Mouse (Mus musculus) hindbrain, embryonic 14.5 days (tissue): ENCODE results near the gene Snrk. TPM values are rescaled to one million over a fixed set of nuclear protein-coding genes. Genes with fewer than 3 reads are reported as not detected.
"Not testable (repeated sequence)": the region's sequence is repeated elsewhere in the genome, so short reads cannot be mapped to it uniquely, and the experiment has no call there.

ENCODE experiments used
- ATAC-seq: fragments of 200-750 bp; cut with Nextera tagmentation; 2 replicates; pipeline ENCODE4 v1.8.0; 2017; ENCODE audit warnings: moderate number of reproducible peaks, mild to moderate bottlenecking, moderate TSS enrichment, moderate library complexity; ENCODE audit not compliant: low FRiP score
- DNase-seq: peaks from one replicate; pipeline ENCODE4 v3.0.0-alpha.2; 2015; ENCODE audit warnings: low spot score
- H3K27ac ChIP-seq: fragments of 300-500 bp; sonication (generic); 2 replicates; pipeline ENCODE4 v1.5.1; 2014; ENCODE audit warnings: mild to moderate bottlenecking, moderate library complexity
- H3K27me3 ChIP-seq: fragments of 300-500 bp; sonication (generic); 2 replicates; pipeline ENCODE4 v1.6.1; 2014; ENCODE audit warnings: mild to moderate bottlenecking, low read length, mixed read lengths; ENCODE audit not compliant: control insufficient read depth, insufficient read depth
- H3K36me3 ChIP-seq: fragments of 300-500 bp; sonication (generic); replicated peaks from 2 replicates; pipeline ENCODE4 v1.6.1; 2014; ENCODE audit not compliant: control insufficient read depth, insufficient read depth
- H3K4me1 ChIP-seq: fragments of 300-500 bp; sonication (generic); replicated peaks from 2 replicates; pipeline ENCODE4 v1.6.1; 2014; ENCODE audit warnings: antibody characterized with exemption, low read length, mixed read lengths; ENCODE audit not compliant: control insufficient read depth, insufficient read depth
- H3K4me2 ChIP-seq: fragments of 300-500 bp; sonication (generic); replicated peaks from 2 replicates; pipeline ENCODE4 v1.6.1; 2014; ENCODE audit warnings: mild to moderate bottlenecking, moderate library complexity
- H3K4me3 ChIP-seq: fragments of 300-500 bp; sonication (generic); replicated peaks from 2 replicates; pipeline ENCODE4 v1.5.1; 2014; ENCODE audit warnings: mild to moderate bottlenecking, low read length
- H3K9ac ChIP-seq: fragments of 300-500 bp; sonication (generic); 2 replicates; pipeline ENCODE4 v1.6.1; 2014
- H3K9me3 ChIP-seq: fragments of 300-500 bp; sonication (generic); 2 replicates; pipeline ENCODE4 v1.6.1; 2016; ENCODE audit warnings: low read length; ENCODE audit not compliant: control insufficient read depth
- WGBS: fragments of 180-500 bp; shearing (Covaris S2); extraction: QIAGEN DNeasy Blood & Tissue Kit; methylation state at CpG from one replicate; pipeline ENCODE4 v1.1.7; 2014; 5-methylcytosine and 5-hydroxymethylcytosine counted together
- polyA plus RNA-seq: library from polyadenylated mRNA; unstranded; fragments of >200 nt; fragmentation: Nextera tagmentation; extraction: Ambion mirVana; gene quantifications from 2 replicates; pipeline ENCODE4 v1.2.1, GENCODE M21; 2014

Snrk gene
- polyA plus RNA-seq, 1 experiment from 2014 or later = 58.5 TPM

GRCm38 (mm10) chr9:122164535-122164934 is 47.5 kb downstream of the Snrk start:
- peaks cover 60% of the 10 kb centered on the region for H3K36me3 ChIP-seq

GRCm38 (mm10) chr9:122167719-122168118 is 50.7 kb downstream of the Snrk start:
- H3K4me3 ChIP-seq, H3K4me2 ChIP-seq, H3K27ac ChIP-seq, H3K27me3 ChIP-seq, H3K4me1 ChIP-seq, DNase-seq, H3K9me3 ChIP-seq, H3K9ac ChIP-seq, ATAC-seq: not testable (repeated sequence)
- 93% methylated on average over 5 of the region's 5 CpGs for WGBS
- H3K36me3 ChIP-seq = peaks cover 64% of the 10 kb centered on the region

More at GRCm38 (mm10) chr9:122164535-122164934, 47.5 kb downstream of the Snrk start:
- H3K4me1 ChIP-seq = no peaks in the 10 kb centered on the region
- no peak overlapping the region for H3K4me3 ChIP-seq
- H3K27ac ChIP-seq = no peak overlapping the region
- no peak overlapping the region for H3K9ac ChIP-seq
- no peaks in the 10 kb centered on the region for H3K9me3 ChIP-seq
- no peaks in the 10 kb centered on the region for H3K27me3 ChIP-seq
- ATAC-seq (no peak), DNase-seq (no peak)
- WGBS = 98% methylated on average over 4 of the region's 4 CpGs
- H3K4me2 ChIP-seq = no peak overlapping the region

- ATAC-seq (no peak), DNase-seq (no peak)
- Histone ChIP-seq H3K4me3 (no peak overlapping the region), H3K27me3 (no peaks in the 10 kb centered on the region), H3K27ac (no peak overlapping the region), H3K4me2 (no peak overlapping the region), H3K9me3 (no peaks in the 10 kb centered on the region), H3K4me1 (0 out of 2 replicates have a peak, but pooled peaks cover 5% of the 10 kb centered on the region), H3K36me3 (peaks cover 47% of the 10 kb centered on the region), H3K9ac (no peak overlapping the region)
- 87% methylated on average over 6 of the region's 6 CpGs for WGBS
Measured at GRCm38 (mm10) chr9:122169901-122170300, 52.8 kb downstream of the Snrk start.

DNA sequence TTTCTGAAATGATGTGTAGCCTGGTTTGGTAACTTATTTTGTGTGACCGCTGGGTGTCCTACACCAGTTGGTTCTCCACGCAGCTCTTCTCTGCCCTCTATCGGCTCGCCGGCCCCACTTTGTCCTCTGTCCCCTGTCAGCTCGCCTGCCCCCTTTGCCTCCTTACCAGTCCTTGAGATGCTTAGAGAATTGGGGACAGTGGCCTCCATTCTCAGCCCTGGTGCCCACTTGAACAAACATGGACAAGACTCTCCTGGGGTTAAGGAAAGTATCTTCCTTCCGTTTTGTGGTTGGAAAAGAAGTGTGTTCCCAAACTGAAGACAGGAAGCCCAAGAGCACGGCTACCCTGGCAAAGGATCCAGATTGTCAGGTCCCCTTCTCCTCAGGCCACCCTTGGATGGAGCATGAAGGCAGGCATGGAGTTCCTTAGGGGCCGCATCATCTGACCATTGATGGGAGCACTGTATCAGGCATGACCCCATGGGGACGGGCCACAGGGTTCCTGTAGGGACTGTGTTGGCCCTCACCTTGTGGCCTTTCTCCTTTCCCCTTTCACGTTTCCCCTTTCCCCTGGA is 55.6 kb downstream of the Snrk start:
- H3K4me1 ChIP-seq = 0 out of 2 replicates have a peak, but pooled peaks cover 5% of the 10 kb centered on the region
- H3K9ac ChIP-seq = no peak overlapping the region
- H3K9me3 ChIP-seq = no peaks in the 10 kb centered on the region
- peaks cover 21% of the 10 kb centered on the region for H3K36me3 ChIP-seq
- ATAC-seq (no peak), DNase-seq (no peak)
- WGBS = 86% methylated on average over 11 of the region's 11 CpGs
- H3K27me3 ChIP-seq = no peaks in the 10 kb centered on the region
- H3K4me2 ChIP-seq = no peak overlapping the region
- H3K27ac ChIP-seq = no peak overlapping the region
- no peak overlapping the region for H3K4me3 ChIP-seq

- peak; percentile 42 for DNase-seq
- Histone ChIP-seq H3K27ac (no peak overlapping the region), H3K4me3 (no peak overlapping the region), H3K4me1 (0 out of 2 replicates have a peak, but pooled peaks cover 5% of the 10 kb centered on the region), H3K4me2 (no peak overlapping the region), H3K9ac (no peak overlapping the region), H3K27me3 (no peaks in the 10 kb centered on the region), H3K36me3 (peaks cover 19% of the 10 kb centered on the region), H3K9me3 (no peaks in the 10 kb centered on the region)
- WGBS = 80% methylated on average over 9 of the region's 9 CpGs
- no peak for ATAC-seq
Measured at GRCm38 (mm10) chr9:122173405-122174233, 56.6 kb downstream of the Snrk start.

- Histone ChIP-seq H3K9ac (no peak overlapping the region), H3K4me2 (no peak overlapping the region), H3K27ac (no peak overlapping the region), H3K4me1 (0 out of 2 replicates have a peak, but pooled peaks cover 5% of the 10 kb centered on the region), H3K9me3 (no peaks in the 10 kb centered on the region), H3K27me3 (no peaks in the 10 kb centered on the region), H3K4me3 (no peak overlapping the region), H3K36me3 (peaks cover 18% of the 10 kb centered on the region)
- DNase-seq (no peak), ATAC-seq (no peak)
- WGBS = 86% methylated on average over 6 of the region's 6 CpGs
Measured at GRCm38 (mm10) chr9:122174723-122175122, 57.7 kb downstream of the Snrk start.

DNA sequence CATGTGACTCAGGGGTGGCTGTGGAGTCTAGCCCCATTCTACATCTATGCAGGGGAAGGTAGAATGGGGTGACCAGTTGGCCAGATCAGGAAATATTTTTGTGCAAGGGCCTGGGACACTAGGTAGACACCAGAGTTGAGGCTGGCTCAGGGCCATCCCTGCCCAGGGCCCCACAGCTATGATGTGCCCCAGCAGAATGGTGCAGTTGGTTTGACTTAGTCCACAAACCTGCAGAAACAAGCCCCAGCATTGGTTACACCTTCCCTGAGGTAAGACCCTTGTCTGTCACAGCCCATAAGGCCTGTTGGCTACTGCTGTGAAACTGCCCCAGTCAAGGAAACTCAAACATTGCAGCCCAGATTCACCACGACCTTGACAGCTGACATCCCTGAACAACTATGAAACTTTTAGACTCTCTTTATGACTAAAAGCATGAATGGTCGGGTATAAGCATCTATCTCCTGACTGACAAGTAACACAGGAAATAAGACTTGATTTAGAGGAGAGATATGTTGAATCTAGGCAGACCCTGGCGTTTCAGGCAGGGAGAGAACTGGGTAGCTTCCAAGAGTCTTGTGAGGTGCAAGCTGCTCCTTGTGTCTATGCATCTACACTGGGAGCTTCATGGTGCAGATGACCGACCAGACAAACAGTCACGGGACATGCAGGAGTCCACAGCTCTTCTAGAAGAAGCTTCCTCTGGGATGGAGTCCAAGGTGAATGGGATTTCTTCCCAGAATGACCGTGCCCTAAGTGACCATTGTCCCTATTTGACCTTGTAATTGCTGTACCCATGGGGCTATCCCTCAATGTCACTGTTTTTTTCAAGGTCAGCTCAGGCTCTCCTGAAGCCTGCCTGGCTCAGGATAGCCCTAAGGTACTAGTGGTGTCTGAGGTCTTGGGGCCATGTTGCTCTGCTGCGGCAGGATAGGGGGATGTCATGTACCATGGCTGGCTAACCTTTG is 60.5 kb downstream of the Snrk start:
- no peak overlapping the region for H3K9ac ChIP-seq
- peaks cover 5% of the 10 kb centered on the region for H3K36me3 ChIP-seq
- 83% methylated on average over 7 of the region's 7 CpGs for WGBS
- no peaks in the 10 kb centered on the region for H3K27me3 ChIP-seq
- DNase-seq = no peak
- no peaks in the 10 kb centered on the region for H3K9me3 ChIP-seq
- ATAC-seq = no peak
- no peak overlapping the region for H3K4me2 ChIP-seq
- no peak overlapping the region for H3K27ac ChIP-seq
- H3K4me1 ChIP-seq = 0 out of 2 replicates have a peak, but pooled peaks cover 5% of the 10 kb centered on the region
- H3K4me3 ChIP-seq = no peak overlapping the region

GRCm38 (mm10) chr9:122178427-122178826 is 61.4 kb downstream of the Snrk start:
- ATAC-seq (no peak), DNase-seq (no peak)
- H3K4me3 ChIP-seq = no peak overlapping the region
- 0 out of 2 replicates have a peak, but pooled peaks cover 4% of the 10 kb centered on the region for H3K4me1 ChIP-seq
- H3K9ac ChIP-seq = no peak overlapping the region
- no peaks in the 10 kb centered on the region for H3K9me3 ChIP-seq
- no peaks in the 10 kb centered on the region for H3K27me3 ChIP-seq
- H3K27ac ChIP-seq = no peak overlapping the region
- no peaks in the 10 kb centered on the region; the same call in none of the 2 replicates for H3K36me3 ChIP-seq
- H3K4me2 ChIP-seq = no peak overlapping the region
- WGBS = 61% methylated on average over 4 of the region's 4 CpGs

DNA sequence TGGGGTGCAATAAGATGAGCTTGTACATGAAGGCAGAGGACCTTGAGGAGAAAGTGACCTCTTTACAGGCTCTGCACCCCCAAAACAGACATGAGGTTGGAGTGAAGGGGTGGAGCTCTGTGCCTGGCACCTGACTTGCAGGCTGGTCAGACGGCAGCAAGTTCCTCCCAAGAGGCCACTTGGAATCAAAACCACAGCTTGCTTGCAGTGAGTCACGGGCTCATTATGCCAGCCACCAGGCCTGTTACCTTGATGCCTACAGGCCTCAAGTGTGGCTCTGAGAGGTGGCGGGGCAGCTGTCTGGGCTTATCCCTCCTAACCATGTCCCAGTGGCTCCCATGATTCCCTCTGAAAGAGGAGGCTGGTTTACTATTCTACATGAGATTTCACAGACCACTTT is 63.0 kb downstream of the Snrk start:
- no peaks in the 10 kb centered on the region for H3K9me3 ChIP-seq
- ATAC-seq (no peak), DNase-seq (no peak)
- no peak overlapping the region for H3K4me2 ChIP-seq
- H3K4me1 ChIP-seq = no peaks in the 10 kb centered on the region
- H3K4me3 ChIP-seq = no peak overlapping the region
- no peaks in the 10 kb centered on the region for H3K27me3 ChIP-seq
- no peaks in the 10 kb centered on the region; the same call in none of the 2 replicates for H3K36me3 ChIP-seq
- no peak overlapping the region for H3K9ac ChIP-seq
- 78% methylated on average over 3 of the region's 3 CpGs for WGBS
- H3K27ac ChIP-seq = no peak overlapping the region
